Mouse (Mus musculus) olfactory bulb, adult 2 months (tissue): Measurements from ENCODE around the gene Kmt2b.

ENCODE experiments used
- CTCF ChIP-seq: fragments of 200-500 bp; IDR thresholded peaks from 2 replicates; pipeline ENCODE4 v1.5.1; 2012; ENCODE audit warnings: low read depth, mild to moderate bottlenecking, low read length, moderate library complexity; ENCODE audit not compliant: insufficient read depth
- POLR2A ChIP-seq: fragments of 200-500 bp; IDR thresholded peaks from 2 replicates; pipeline ENCODE4 v1.6.1; 2012; ENCODE audit warnings: mild to moderate bottlenecking, low read depth, low read length, moderate library complexity; ENCODE audit not compliant: insufficient read depth

GRCm38 (mm10) chr7:30533941-30534632 is 54.4 kb downstream of the Kmt2b start:
- TF ChIP-seq POLR2A (no peak), CTCF (no peak)
